Mouse (Mus musculus) lung, adult 2 months (tissue): ENCODE results near the gene Ptgs1.

Experiments used
- CTCF ChIP-seq: fragments of 200-500 bp; IDR thresholded peaks from 2 replicates; pipeline ENCODE4 v1.5.1; 2011; ENCODE audit warnings: mild to moderate bottlenecking, low read length, control low read depth; ENCODE audit not compliant: insufficient read depth
- POLR2A ChIP-seq: fragments of 200-500 bp; IDR thresholded peaks from 2 replicates; pipeline ENCODE4 v1.6.1; 2011; ENCODE audit warnings: low read depth, mild to moderate bottlenecking, control low read depth, low read length, borderline replicate concordance; ENCODE audit errors: extremely low read depth

- TF ChIP-seq CTCF (no peak), POLR2A (no peak)
These were observed 20.9 kb downstream of the Ptgs1 start for GRCm38 (mm10) chr2:36251156-36251555.
